Mouse (Mus musculus) thymus, postnatal 36 days (tissue): ENCODE measurements at regions not wholly inside any gene's neighbourhood (a gene's known extent, or its start where the extent isn't known, plus 50 kb on each side); places are given as distances from the start of the nearest gene placed in this dataset.

Experiments used
- DNase-seq, 2 experiments: peaks; one replicate each; pipeline ENCODE4 v3.0.0; 2022; ENCODE audit warnings: mixed read lengths in 2 of 2

DNA sequence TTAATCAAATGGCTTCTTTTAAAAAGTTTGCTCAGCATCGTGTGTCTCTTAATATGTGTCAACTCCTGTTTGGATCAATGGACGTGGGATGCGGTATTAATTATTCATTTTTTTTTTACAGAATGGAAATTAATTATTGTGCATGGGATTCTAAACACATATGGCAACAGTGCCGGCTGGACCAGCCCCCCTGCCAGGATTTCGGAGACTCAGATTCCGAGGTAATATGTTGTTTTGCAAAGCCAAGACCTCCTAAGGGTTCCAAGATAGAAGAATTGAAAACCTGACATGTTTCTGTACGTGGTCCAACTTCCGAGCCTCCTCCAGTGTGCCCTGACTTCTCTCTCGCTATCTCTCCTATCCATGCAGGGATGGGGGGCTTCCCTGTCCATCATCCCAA, 170.4 kb downstream of the 3110018I06Rik start:
- DNase-seq, result no peak

GRCm38 (mm10) chr12:107662624-107663023, 174.2 kb downstream of the 3110018I06Rik start:
- DNase-seq, result no peak

DNA sequence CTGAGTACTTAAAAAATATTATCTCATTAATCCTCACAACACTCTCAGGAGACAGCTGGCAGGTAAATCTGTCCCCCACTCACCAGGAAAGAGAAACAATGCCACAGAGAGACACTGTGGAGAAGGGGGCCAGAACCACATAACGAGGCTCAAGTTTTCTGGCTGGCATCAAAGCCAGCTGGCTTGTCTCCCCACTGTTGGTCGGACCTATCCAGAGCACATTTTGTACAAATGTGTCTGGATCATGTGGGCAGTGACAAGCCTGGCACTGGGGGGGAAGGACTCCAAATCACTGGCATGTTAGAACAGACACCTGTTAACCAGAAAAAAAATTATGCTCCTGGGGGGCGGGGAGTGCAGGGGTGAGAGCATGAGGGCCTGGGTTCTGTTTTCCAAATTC, 179.4 kb downstream of the 3110018I06Rik start:
- DNase-seq, result no peak

GRCm38 (mm10) chr12:107669046-107669445, 180.6 kb downstream of the 3110018I06Rik start:
- no peak for DNase-seq

- DNase-seq, result no peak
Observed at GRCm38 (mm10) chr12:107669450-107669849, 181.0 kb downstream of the 3110018I06Rik start.

- no peak for DNase-seq
Observed at GRCm38 (mm10) chr12:107669910-107670309, 181.5 kb downstream of the 3110018I06Rik start.

DNA sequence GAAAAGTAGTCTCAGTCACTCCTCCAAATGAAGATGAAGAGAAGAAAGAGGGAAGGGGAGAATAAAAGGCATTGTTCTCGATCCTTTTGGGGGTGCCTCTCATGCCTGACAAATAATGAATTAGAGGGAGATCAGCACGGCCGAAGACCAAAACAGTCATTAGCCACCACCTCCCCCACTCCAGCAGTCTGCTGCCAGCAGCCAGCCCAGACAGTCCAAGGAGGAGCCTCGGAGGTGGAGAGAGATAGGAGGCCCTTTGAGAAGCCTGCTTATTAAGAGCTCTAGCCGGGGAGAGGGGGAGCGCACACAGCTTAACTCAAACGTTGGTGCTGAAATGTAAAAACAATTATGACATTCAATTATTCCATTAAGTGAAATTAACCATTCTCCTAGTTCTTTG, 188.6 kb downstream of the 3110018I06Rik start:
- DNase-seq, result no peak

DNA sequence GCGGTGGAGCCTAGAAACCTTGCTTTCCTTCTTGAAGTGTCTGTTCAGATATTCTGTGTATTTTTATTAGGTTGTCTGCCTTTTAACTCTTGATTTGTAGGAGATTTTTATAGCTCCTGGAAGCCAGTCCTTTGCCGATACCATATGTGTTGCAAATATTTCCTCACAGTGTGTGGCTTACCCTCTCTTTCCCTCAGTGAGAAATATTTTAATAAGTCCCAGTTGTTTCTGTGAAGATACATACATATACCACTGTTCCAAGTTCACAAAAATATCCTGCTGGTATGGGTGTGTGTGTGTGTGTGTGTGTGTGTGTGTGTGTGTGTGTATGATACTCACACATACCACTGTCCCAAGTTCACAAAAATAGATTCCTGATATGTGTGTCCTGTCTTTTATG, 199.0 kb downstream of the 3110018I06Rik start:
- DNase-seq, result no peak

DNA sequence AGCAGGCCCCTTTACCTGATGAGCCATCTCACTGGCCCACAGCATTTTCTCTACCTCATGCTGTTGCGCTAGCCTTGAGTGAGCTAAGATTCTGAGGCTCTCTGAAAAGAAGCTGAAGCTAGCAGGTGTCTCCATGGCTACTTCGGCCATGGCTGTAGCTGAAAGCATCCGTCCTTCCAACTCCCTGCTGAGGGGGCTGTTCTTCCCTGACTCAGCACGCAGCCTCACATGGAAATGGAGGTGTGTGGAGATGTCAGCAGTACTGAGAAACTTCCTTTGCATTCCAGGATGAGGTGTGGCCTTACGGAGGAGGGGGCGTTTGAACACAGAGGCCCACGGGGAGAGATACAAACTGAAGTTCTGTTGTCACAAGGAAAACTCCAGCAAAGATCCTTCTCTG, 201.0 kb downstream of the 3110018I06Rik start:
- no peak for DNase-seq

DNA sequence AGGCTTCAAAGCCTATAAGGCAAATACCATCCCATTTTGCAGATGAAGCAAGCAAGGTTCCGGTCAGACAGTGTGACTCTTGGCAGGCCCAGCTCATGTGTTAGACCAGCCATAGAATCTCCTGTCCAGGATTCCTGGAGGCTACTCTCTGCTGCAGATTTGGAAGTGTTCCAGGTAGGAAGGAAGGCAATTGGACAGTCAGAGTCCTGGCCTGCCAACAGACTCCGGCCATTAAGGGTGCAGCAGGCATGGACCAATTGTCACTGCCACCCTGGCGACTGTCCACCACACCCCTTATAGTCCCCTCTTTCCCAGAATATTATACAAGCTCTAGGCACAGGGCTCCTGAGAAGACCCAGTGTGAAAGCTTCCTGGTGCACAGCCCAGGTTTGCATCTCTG, 201.6 kb downstream of the 3110018I06Rik start:
- DNase-seq, result no peak

DNA sequence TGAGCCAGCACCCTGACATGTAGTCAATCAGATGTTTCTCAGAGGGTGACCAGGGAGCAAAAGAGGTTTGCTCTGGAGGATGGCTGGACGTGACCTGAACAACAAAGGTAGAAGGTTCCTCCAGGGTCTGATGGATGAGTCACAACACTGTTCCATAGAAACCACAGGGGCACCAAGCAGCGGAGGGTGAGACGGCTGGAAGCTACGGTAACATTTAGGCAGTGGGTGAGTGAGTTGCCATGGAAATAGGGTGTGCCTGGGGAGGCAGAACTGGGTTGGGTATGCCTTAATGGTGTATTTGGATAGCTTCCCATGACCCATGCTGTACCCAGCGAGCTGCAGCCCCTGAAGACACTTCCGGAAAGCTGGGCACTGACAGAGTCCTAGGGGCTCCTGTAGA, 205.3 kb downstream of the 3110018I06Rik start:
- no peak for DNase-seq

DNA sequence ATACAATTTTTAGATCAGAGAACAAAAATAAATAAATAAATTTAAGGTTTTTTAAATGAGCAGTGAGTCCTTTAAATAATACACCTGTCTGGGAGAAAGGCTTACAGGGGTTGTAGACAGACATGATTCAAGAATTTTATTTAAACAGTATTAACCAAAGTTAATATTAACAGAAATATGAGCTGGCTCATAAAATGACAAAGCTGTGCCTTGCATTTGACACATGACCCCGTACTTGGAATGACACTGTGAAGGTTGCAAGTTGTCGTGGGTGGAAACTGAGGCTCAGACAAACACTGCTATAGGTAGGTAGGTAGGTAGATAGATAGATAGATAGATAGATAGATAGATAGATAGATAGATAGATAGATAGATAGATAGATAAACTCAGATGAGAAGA, 206.6 kb downstream of the 3110018I06Rik start:
- no peak for DNase-seq

GRCm38 (mm10) chr12:107695438-107696267, 207.2 kb downstream of the 3110018I06Rik start:
- no peak for DNase-seq

GRCm38 (mm10) chr12:107700317-107700716, 211.9 kb downstream of the 3110018I06Rik start:
- DNase-seq, result no peak

DNA sequence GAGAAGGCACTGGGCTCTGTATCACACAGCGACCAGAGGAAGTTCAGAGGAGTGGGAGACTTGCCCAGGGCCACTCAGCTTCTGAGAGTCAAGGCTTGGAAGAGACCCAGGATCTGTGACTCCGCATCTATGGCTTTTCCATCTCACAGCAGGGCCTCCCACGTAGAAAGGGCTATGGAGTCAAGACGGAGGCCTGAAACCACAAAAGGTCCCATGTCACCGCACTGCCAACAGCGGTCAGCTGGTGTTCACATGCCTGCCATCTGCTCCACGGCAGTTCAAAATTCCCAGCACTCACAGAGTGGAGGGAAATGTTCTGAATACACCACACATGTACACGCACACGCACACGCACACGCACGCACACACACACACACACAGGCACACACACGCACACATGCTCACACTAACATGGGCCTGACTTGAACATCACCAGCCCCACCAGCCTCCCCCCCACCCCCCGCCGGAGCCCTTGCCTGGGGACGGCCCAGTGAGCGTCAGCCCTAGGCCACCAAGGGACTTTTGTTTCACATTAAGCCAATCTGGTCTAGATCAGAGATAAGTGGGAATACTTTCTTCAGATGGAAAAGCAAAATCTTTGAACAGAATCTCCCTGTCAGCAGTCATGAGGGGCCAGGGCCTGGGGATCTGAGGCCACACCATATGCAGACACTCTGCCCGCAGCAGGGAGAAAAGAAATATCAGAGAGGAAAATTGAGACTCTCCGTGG, 212.6 kb downstream of the 3110018I06Rik start:
- no peak for DNase-seq

GRCm38 (mm10) chr12:107708812-107709211, 220.4 kb downstream of the 3110018I06Rik start:
- DNase-seq, result no peak

DNA sequence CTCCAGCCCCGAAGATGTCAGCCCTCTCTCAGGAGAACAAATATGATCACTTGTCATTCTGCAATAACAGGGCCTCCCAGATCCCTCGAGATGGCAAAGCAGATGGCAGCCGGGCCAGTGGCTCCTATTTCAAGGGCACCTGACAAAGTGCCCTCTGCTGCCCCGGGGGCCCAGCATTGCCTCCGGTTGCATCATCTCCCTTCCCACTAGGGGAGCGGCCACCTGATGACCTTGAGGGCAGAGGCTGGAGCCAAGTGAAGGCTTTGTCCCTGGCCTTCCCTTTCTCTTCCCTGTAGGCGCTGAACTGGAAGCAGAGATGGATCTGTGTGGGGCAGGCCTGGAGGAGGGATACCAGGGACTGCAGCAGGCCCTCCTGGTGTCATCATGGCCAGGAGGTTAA, 222.6 kb downstream of the 3110018I06Rik start:
- DNase-seq, result no peak

DNA sequence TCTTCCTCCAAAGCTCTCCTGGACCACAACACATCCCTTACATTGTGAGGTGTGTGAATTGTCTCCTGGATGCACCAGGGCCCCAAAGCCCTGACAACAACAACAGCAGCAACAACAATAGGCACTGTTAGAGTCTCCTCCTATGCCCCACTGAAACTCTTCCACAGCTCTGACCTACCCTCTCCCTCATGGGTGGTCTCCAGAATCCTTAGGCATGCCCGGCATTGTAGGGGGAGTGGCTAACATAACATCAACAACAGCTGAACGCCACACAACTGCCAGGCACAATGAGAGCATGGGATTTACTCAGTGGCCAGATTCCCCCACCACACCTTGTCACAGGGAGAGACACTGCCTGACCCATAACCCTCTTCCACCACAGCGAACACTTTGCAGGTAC, 223.2 kb downstream of the 3110018I06Rik start:
- no peak for DNase-seq

DNA sequence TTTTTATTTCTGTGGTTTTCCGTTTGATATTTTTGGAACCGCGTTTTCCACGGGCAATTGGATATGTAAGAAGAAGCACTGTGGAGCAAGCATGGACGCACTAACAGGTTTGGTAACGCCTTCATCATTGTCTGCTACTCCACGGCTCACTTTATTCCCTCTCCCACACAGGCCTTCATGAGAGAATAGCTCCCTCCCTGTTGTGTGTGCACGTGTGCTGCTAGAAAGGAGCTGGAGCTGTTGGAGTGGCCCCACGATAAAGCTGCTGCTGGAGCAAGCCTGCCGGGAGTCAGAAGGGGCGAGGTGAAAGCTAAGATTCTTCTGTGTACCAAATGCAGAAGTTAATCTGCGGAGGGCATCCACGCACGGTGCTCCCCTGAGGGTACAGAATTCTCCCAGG, 224.8 kb downstream of the 3110018I06Rik start:
- no peak for DNase-seq

- DNase-seq, result no peak
Observed at GRCm38 (mm10) chr12:107714846-107715245, 226.4 kb downstream of the 3110018I06Rik start.

DNA sequence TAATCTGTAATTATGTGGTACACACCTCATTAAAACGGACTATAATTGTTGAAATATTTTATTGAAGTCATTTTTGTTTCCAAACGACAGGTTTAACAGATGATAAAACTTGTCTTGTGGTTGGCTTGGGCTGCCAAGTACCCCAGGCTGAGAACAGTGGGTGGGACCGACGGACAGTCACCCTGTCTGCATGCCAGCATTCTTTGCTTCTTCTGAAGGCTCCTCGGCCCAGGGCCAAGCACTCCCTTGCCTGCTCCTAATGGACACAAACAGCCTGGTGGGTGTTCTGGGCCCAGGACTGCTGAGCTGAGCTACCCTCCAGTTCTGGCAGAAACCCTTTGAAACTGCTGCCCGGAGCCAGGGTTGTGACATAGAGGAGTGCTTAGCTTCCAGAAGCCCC, 227.4 kb downstream of the 3110018I06Rik start:
- no peak for DNase-seq

DNA sequence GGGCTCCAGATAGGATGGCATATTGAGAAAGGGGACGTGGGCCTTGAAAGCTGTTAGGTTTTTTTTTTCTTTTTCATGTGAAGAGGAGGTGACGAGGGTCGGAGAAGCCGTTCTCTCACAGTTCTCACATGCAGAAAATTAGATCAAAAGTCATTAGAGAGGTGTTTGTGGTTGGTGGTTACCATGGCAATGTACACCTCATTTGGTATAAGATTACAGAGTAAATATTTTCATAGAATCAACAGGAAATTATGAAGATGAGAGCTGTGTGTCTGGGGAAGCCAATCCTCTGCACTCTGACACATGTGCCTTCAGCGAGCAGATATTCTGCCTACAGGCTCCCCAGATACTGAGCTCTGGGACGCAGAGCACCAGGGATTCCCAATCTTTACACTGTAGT, 232.5 kb downstream of the 3110018I06Rik start:
- no peak for DNase-seq

GRCm38 (mm10) chr12:107723062-107723859, 234.8 kb downstream of the 3110018I06Rik start:
- no peak for DNase-seq
